Mouse (Mus musculus): ENCODE results near the gene Ifitm1. TPM values are rescaled to one million over a fixed set of nuclear protein-coding genes. Genes with fewer than 3 reads are reported as not detected.

The Ifitm1 gene
- total and polyA plus RNA-seq, 3 experiments, result 0.23 TPM; not detected in 2

DNA sequence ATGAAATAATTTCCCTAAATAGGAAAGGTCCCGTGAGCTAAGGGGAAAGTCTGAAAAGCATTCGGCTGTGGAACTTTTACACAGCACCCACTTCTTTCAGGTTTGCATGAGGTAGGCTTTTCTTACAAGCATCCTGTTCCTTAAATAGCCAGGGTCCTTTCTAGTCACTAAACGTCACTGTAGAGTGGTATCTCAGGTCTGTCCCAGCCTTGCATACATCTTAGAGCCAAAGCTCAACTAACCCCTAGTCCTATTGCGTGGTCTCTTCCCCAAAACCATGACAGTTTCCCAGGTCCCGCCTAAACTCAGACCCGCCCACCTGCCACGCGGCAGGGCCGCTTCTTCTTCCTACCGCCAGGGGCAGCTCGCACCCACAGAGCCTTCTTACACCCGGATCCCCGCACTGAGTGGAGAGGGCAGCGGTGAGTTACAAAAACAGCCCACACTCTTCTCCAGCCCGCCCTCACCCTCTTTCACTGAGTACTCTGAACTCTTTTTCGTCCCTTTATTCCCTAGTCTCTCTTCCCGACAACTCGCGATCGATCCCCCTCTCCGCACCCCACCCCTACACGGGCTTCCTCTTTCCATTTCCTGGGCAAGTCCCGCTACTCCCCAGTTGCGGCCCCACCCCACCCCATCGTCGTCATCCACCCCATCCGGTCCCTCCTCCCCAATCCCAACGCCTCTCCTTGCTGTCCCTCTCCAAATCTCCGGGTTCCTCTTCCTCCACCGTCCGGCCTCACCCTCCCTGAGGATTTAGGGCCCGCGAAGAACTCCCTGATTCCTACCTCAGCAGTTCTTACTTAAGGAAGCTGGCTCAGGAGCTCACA lies 25.6 kb upstream of the Ifitm1 start, which contains the start of gene Pgghg (continued):
- no peak for TF ChIP-seq GABPA (IDR thresholded peaks at IDR 0.05; ENCODE audit: low read depth, low read length)
- peak; percentile 69 for TF ChIP-seq HCFC1 (IDR thresholded peaks at IDR 0.05; ENCODE audit: low read depth, low read length)
- peak; percentile 78 for TF ChIP-seq MAZ (IDR thresholded peaks at IDR 0.05; ENCODE audit: low read depth, low read length)
- TF ChIP-seq RCOR1 (IDR thresholded peaks at IDR 0.05; ENCODE audit: low read depth, low read length), result 0 out of 2 replicates have a peak, but pooled peaks have one; percentile 16
- TF ChIP-seq TAL1 (IDR thresholded peaks at IDR 0.05; ENCODE audit: low read length), result no peak
- no peak for TF ChIP-seq JUND (IDR thresholded peaks at IDR 0.05; ENCODE audit: low read depth, low read length)
- TF ChIP-seq EP300 (IDR thresholded peaks at IDR 0.05; ENCODE audit: low read depth in 1 of 2, low read length in 2 of 2), result peak in 1 of 2 experiments; percentile 4; a peak in 2 of 4 replicates
- TF ChIP-seq KAT2A (conservative IDR thresholded peaks at IDR 0.05; ENCODE audit: low read depth, low read length), result no peak
- TF ChIP-seq MAFK (IDR thresholded peaks at IDR 0.05; ENCODE audit: borderline replicate concordance, low read depth, low read length), result no peak
- TF ChIP-seq USF2 (IDR thresholded peaks at IDR 0.05; ENCODE audit: borderline replicate concordance in 1 of 2, insufficient read depth in 1 of 2, low read depth in 1 of 2, low read length in 2 of 2), result no peak
- no peak for TF ChIP-seq CHD2 (IDR thresholded peaks at IDR 0.05; ENCODE audit: low read length)
- no peak for TF ChIP-seq UBTF (IDR thresholded peaks at IDR 0.05; ENCODE audit: borderline replicate concordance, insufficient read depth, low read depth, low read length)
- peak; percentile 64 for TF ChIP-seq TBP (IDR thresholded peaks at IDR 0.05; ENCODE audit: low read depth, low read length)

DNA sequence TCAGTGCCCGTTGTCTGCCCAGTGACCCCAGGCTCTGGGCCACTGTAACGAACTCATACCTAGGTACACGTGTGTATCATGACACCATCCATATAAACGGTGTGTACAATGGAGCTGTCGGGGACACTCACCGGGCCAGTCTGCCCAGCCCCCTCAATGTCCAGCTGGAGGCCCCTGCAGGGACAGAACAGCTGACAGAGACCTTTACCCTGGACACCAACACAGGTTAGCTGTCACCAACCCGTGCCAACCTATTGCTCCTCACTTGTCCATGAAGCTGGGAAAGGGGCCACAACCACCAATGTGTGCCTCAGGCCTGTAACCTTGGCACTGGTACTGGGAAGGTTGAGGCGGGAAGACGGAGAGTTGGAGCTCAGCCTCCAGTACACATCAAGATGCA lies 24.7 kb upstream of the Ifitm1 start:
- TF ChIP-seq RCOR1 (IDR thresholded peaks at IDR 0.05; ENCODE audit: low read depth, low read length) (no peak), UBTF (IDR thresholded peaks at IDR 0.05; ENCODE audit: borderline replicate concordance, insufficient read depth, low read depth, low read length) (no peak), ZMIZ1 (IDR thresholded peaks at IDR 0.05; ENCODE audit: low read depth, low read length) (no peak), ZC3H11A (IDR thresholded peaks at IDR 0.05; ENCODE audit: low read depth, low read length) (no peak), MXI1 (IDR thresholded peaks at IDR 0.05; ENCODE audit: low read depth, low read length) (no peak), CHD1 (IDR thresholded peaks at IDR 0.05; ENCODE audit: low read depth, low read length) (no peak), BHLHE40 (IDR thresholded peaks at IDR 0.05; ENCODE audit: borderline replicate concordance, low read depth, low read length) (no peak), POLR2A (IDR thresholded peaks at IDR 0.05; ENCODE audit: control insufficient read depth in 1 of 2, insufficient read depth in 1 of 2, low read depth in 1 of 2, low read length in 2 of 2, poor library complexity in 1 of 2) (no peak)
- peaks cover 8 to 23% of the 10 kb centered on the region in 2 experiments for H3K4me1 ChIP-seq (ENCODE audit: control insufficient read depth in 1 of 2, insufficient read depth in 2 of 2, low read length in 2 of 2)
- H3K9me3 ChIP-seq (replicated peaks; ENCODE audit: insufficient read depth, low read length), result no peaks in the 10 kb centered on the region
- H3K9ac ChIP-seq (ENCODE audit: control insufficient read depth, low read depth, low read length, poor library complexity, severe bottlenecking), result peak overlapping the region; percentile 91
- H3K79me2 ChIP-seq (ENCODE audit: control insufficient read depth, insufficient read depth, low read length, poor library complexity), result peaks cover 1% of the 10 kb centered on the region; the same call in 1 of the 2 replicates
- H3K36me3 ChIP-seq (ENCODE audit: control insufficient read depth in 1 of 2, insufficient read depth in 2 of 2, low read length in 2 of 2), result peaks cover 0 to 17% of the 10 kb centered on the region in 2 experiments; a peak in 2 of 4 replicates
- H3K27ac ChIP-seq (ENCODE audit: control insufficient read depth, low read depth, low read length), result peak overlapping the region; percentile 80
- DNase-seq (ENCODE audit: low read depth, low spot score), result no peak
- peak overlapping the region; percentile 70 to 75 for H3K4me3 ChIP-seq (ENCODE audit: control insufficient read depth in 1 of 2, insufficient read depth in 1 of 2, low read depth in 2 of 2, low read length in 2 of 2)
- no peaks in the 10 kb centered on the region; a peak in 1 of 4 replicates for H3K27me3 ChIP-seq (ENCODE audit: control insufficient read depth in 1 of 2, insufficient read depth in 2 of 2, low read length in 2 of 2)
